Mouse (Mus musculus) ES-E14 (cell line): ENCODE results near the gene Pacsin2. TPM values are rescaled to one million over a fixed set of nuclear protein-coding genes. Genes with fewer than 3 reads are reported as not detected.

Experiments
- DNase-seq: peaks from one replicate; pipeline ENCODE4 v3.0.0-alpha.2; 2013; ENCODE audit warnings: low read depth, low spot score
- H3K27ac ChIP-seq: 2 replicates; pipeline ENCODE4 v1.5.1; 2012; ENCODE audit warnings: low read depth, mild to moderate bottlenecking, low read length, moderate library complexity, mixed read lengths; ENCODE audit not compliant: poor library complexity, insufficient read depth, severe bottlenecking
- H3K36me3 ChIP-seq: 2 replicates; pipeline ENCODE4 v1.6.1; 2012; ENCODE audit warnings: mild to moderate bottlenecking, low read length, moderate library complexity, mixed read lengths; ENCODE audit not compliant: control insufficient read depth, poor library complexity, insufficient read depth, severe bottlenecking
- H3K4me1 ChIP-seq, 2 experiments: fragments of 150-350 bp in 1 of 2; sonication (generic) in 1 of 2; 2 replicates each; pipeline ENCODE4 v1.6.1; 2012; ENCODE audit warnings: low read length in 2 of 2, mild to moderate bottlenecking in 1 of 2, mixed read lengths in 1 of 2; ENCODE audit not compliant: control insufficient read depth in 2 of 2, insufficient read depth in 2 of 2, poor library complexity in 1 of 2
- H3K4me3 ChIP-seq, 2 experiments: fragments of 150-350 bp in 1 of 2; sonication (generic) in 1 of 2; 2 replicates each; pipeline ENCODE4 v1.5.1; 2012; ENCODE audit warnings: low read length in 2 of 2, low read depth in 1 of 2, mild to moderate bottlenecking in 1 of 2, mixed read lengths in 1 of 2; ENCODE audit not compliant: insufficient read depth in 1 of 2, poor library complexity in 1 of 2, severe bottlenecking in 1 of 2
- H3K9ac ChIP-seq: 2 replicates; pipeline ENCODE4 v1.6.1; 2012; ENCODE audit warnings: low read depth, mild to moderate bottlenecking, low read length, mixed read lengths; ENCODE audit not compliant: poor library complexity, insufficient read depth, severe bottlenecking
- H3K9me3 ChIP-seq: fragments of 150-350 bp; sonication (generic); 2 replicates; pipeline ENCODE4 v1.6.1; 2012; ENCODE audit warnings: low read depth, mild to moderate bottlenecking, low read length; ENCODE audit not compliant: control insufficient read depth, insufficient read depth
- CHD2 ChIP-seq: IDR thresholded peaks from 2 replicates; pipeline ENCODE4 v1.6.1; 2014; ENCODE audit warnings: mild to moderate bottlenecking, low read depth, low read length, inconsistent platforms
- HCFC1 ChIP-seq: IDR thresholded peaks from 2 replicates; pipeline ENCODE4 v1.6.1; 2012; ENCODE audit warnings: low read length, inconsistent platforms, borderline replicate concordance; ENCODE audit not compliant: insufficient read depth
- MAFK ChIP-seq: IDR thresholded peaks from 2 replicates; pipeline ENCODE4 v1.6.1; 2014; ENCODE audit warnings: mild to moderate bottlenecking, low read depth, low read length, inconsistent platforms; ENCODE audit not compliant: insufficient read depth
- ZC3H11A ChIP-seq: IDR thresholded peaks from 2 replicates; pipeline ENCODE4 v1.6.1; 2012; ENCODE audit warnings: low read depth, mild to moderate bottlenecking, inconsistent platforms, low read length, borderline replicate concordance
- ZNF384 ChIP-seq: IDR thresholded peaks from 2 replicates; pipeline ENCODE4 v1.6.1; 2012; ENCODE audit warnings: low read depth, low read length, inconsistent platforms
- in situ Hi-C, 2 experiments: fragments of 600-800 bp; cut with MboI; formaldehyde crosslinking; loops; one replicate each; pipeline ENCODE4 v1.15.1; 2025; ENCODE audit warnings: low sequenced_read_pairs in 2 of 2, inconsistent platforms in 1 of 2; ENCODE audit not compliant: unreplicated experiment in 2 of 2
- total RNA-seq: library from RNA; depleted of rRNA; stranded (reverse); fragments of 300-350 nt; gene quantifications from 2 replicates; pipeline ENCODE4 v1.2.3, GENCODE M21; 2012

Gene Pacsin2
- total RNA-seq, 1 experiment: 67.7 TPM

DNA sequence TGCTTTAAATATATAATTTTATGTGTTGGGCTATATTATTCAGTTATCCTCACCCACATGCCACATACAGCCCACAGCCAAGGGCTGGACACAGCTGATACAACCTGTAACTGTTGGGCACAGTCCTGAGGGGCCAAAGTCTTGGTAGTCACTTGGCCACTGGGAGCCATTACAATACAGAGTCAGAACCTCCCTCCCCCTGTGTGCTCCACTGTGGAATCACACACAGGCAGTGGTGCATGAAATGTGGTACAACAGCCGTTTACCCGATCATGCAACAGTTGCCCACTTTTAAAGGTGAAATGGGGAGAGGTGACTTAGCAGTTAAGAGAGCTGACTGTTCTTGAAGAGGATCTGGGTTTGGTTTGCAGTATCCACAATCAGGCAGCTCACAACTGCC is 14.4 kb downstream of the Pacsin2 start:
- Histone ChIP-seq H3K4me1 (peaks cover 5 to 34% of the 10 kb centered on the region in 2 experiments; a peak in 3 of 4 replicates), H3K36me3 (no peaks in the 10 kb centered on the region), H3K4me3 (no peak overlapping the region), H3K27ac (no peak overlapping the region), H3K9ac (no peak overlapping the region), H3K9me3 (no peaks in the 10 kb centered on the region)
- DNase-seq: no peak
- in situ Hi-C loops: no loop called here
- TF ChIP-seq ZC3H11A: no peak
- no peak for TF ChIP-seq HCFC1
- TF ChIP-seq CHD2: no peak
- TF ChIP-seq ZNF384: no peak
- TF ChIP-seq MAFK: no peak

DNA sequence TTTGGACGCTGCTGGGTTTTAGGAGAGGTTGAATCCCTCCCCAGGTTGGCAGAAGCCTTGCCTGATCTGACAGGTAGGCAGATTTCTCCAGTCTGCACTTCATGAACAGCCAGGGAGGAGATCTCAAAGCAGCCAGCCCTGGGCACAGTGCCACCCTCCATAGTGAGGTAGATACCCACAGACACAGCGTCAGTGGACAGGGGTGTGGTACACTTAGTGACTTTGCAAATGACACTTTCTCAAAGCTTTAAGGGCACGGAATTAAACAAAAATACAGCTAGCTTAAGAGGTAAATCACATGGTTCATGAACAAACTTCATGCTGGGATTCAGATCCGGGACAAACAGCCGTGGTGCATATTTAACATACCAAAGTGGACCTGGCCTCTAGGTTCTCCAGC is 15.8 kb downstream of the Pacsin2 start:
- peaks cover 0 to 32% of the 10 kb centered on the region in 2 experiments; a peak in 3 of 4 replicates for H3K4me1 ChIP-seq
- no peak for DNase-seq
- no peaks in the 10 kb centered on the region for H3K36me3 ChIP-seq
- no peak overlapping the region for H3K9ac ChIP-seq
- no peak overlapping the region for H3K27ac ChIP-seq
- TF ChIP-seq CHD2 (no peak), MAFK (no peak), HCFC1 (no peak), ZNF384 (no peak), ZC3H11A (no peak)
- H3K4me3 ChIP-seq: no peak overlapping the region
- H3K9me3 ChIP-seq: no peaks in the 10 kb centered on the region
- in situ Hi-C loops: no loop called here

DNA sequence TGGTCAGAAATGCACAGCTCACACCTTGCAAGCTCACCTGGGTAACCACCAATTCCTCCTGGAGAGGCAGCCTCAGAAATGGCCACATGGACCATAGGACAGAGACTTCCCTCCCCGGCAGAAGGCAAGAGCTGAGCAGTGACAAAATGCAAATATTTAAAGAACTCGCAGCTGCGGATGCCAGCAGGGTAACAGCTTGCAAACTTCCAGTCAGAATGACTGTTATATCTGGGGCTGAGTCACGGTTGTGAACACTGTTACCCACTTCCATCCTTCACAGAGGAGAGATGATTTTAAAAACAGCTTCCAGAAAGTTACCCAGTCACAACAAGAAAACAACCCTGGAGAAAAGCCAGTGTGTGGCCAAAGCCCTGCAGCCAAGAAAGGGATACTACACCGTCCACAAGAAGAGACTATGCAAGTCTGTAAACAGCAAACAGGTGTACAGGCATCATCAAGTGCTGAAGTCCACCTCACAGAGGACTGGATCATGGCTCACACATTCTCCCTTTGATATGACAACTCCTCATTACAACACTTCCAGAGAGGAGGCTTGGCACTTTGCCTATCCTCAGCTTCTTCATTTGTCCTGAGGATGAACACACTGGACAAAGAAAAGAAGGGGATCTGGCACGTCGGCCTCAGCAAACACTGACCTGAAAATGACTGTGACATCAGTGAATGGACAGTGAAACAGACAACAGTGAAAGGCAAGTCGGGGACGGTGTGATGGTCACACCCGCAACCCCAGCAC is 16.4 kb downstream of the Pacsin2 start:
- in situ Hi-C loops: no loop called here
- Histone ChIP-seq H3K4me3 (no peak overlapping the region), H3K36me3 (no peaks in the 10 kb centered on the region), H3K27ac (no peak overlapping the region), H3K4me1 (peaks cover 0 to 33% of the 10 kb centered on the region in 2 experiments; a peak in 3 of 4 replicates), H3K9me3 (no peaks in the 10 kb centered on the region), H3K9ac (no peak overlapping the region)
- no peak for TF ChIP-seq ZC3H11A
- no peak for TF ChIP-seq CHD2
- no peak for TF ChIP-seq ZNF384
- no peak for TF ChIP-seq MAFK
- TF ChIP-seq HCFC1: no peak
- DNase-seq: no peak

DNA sequence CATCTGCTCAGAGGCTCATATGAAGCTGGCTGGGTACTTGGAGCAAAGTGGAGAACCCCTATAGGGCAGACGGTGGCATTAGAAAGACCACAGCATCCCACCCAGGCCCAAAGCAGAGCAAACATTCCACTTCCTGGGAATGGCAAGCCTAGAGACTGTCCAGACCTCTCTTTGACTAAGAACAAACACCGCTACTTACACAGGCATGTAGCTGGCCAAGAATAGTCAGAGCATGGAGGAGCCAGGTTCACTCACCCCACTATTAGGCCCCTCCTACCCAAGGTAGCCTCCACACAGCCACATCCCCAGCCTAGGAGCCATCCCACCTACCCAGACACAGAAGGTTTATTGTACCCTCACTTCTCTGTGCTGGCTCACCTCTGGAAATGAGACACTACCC is 18.5 kb downstream of the Pacsin2 start:
- no peaks in the 10 kb centered on the region for H3K36me3 ChIP-seq
- no peaks in the 10 kb centered on the region for H3K9me3 ChIP-seq
- H3K27ac ChIP-seq: peak overlapping the region; percentile 24; the same call in 1 of the 2 replicates
- no peak for TF ChIP-seq MAFK
- TF ChIP-seq ZNF384: no peak
- DNase-seq: no peak
- peak overlapping the region; percentile 12; the same call in 1 of the 2 replicates for H3K9ac ChIP-seq
- H3K4me3 ChIP-seq: no peak overlapping the region
- H3K4me1 ChIP-seq: peaks cover 3 to 28% of the 10 kb centered on the region in 2 experiments
- in situ Hi-C loops: no loop called here

DNA sequence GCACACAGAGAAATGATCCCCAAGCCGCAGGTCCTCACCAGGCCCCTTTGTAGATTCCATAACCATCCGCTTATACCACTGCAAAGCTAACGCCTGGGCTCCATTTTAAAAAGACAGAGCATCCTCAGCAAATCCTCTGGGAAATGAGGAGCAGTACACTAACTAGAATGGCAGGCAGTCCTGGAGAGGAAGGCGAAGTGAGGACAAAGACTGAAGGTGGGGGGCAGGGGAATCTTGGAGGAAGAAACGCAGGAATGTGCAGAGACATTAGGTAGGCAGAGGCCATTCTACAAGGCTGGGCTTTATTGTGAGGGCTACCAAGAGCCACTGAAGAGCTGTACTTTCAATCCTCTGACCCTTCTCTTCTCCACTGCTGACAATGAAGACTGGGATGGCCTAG is 19.0 kb downstream of the Pacsin2 start:
- Histone ChIP-seq H3K9ac (peak overlapping the region; percentile 12; the same call in 1 of the 2 replicates), H3K9me3 (no peaks in the 10 kb centered on the region), H3K4me3 (no peak overlapping the region), H3K36me3 (no peaks in the 10 kb centered on the region), H3K27ac (peak overlapping the region; percentile 24; the same call in 1 of the 2 replicates), H3K4me1 (peaks cover 3 to 28% of the 10 kb centered on the region in 2 experiments)
- in situ Hi-C loops: no loop called here
- DNase-seq: no peak
- TF ChIP-seq MAFK (no peak), ZC3H11A (no peak), HCFC1 (no peak), ZNF384 (0 out of 2 replicates have a peak, but pooled peaks have one; percentile 3), CHD2 (no peak)
